Mouse (Mus musculus): ENCODE results near the gene Pirt.

- TF ChIP-seq NANOG (IDR thresholded peaks at IDR 0.05; ENCODE audit: borderline replicate concordance, low read length) (no peak), CTCF (conservative IDR thresholded peaks at IDR 0.05; ENCODE audit: low read length) (no peak)
Observed at GRCm38 (mm10) chr11:66956303-66956702, 44.5 kb downstream of the Pirt start, which contains the start of gene Tmem238l.
